Mouse (Mus musculus) lung, embryonic 15.5 days (tissue): ENCODE measurements around the gene Tars2. TPM values are rescaled to one million over a fixed set of nuclear protein-coding genes. Genes with fewer than 3 reads are reported as not detected.
A peak's percentile ranks its signal among the peaks of the same experiment; 100 is the strongest.
"Not testable (repeated sequence)": the region's sequence is repeated elsewhere in the genome, so short reads cannot be mapped to it uniquely, and the experiment has no call there.

Experiments
- ATAC-seq: fragments of 200-750 bp; cut with Nextera tagmentation; 2 replicates; pipeline ENCODE4 v1.8.0; 2017; ENCODE audit warnings: moderate number of reproducible peaks, borderline replicate concordance; ENCODE audit not compliant: low FRiP score, low TSS enrichment; ENCODE audit errors: extremely low read depth
- H3K27ac ChIP-seq: fragments of 300-500 bp; sonication (generic); 2 replicates; pipeline ENCODE4 v1.5.1; 2015; ENCODE audit warnings: moderate library complexity, mild to moderate bottlenecking, inconsistent platforms
- H3K27me3 ChIP-seq: fragments of 300-500 bp; sonication (generic); 2 replicates; pipeline ENCODE4 v1.6.1; 2015; ENCODE audit warnings: inconsistent platforms
- H3K36me3 ChIP-seq: fragments of 300-500 bp; sonication (generic); 2 replicates; pipeline ENCODE4 v1.6.1; 2015; ENCODE audit warnings: inconsistent platforms
- H3K4me1 ChIP-seq: fragments of 300-500 bp; sonication (generic); 2 replicates; pipeline ENCODE4 v1.6.1; 2015; ENCODE audit warnings: inconsistent platforms
- H3K4me2 ChIP-seq: fragments of 300-500 bp; sonication (generic); 2 replicates; pipeline ENCODE4 v1.6.1; 2015; ENCODE audit warnings: inconsistent platforms, mild to moderate bottlenecking, moderate library complexity
- H3K4me3 ChIP-seq: fragments of 300-500 bp; sonication (generic); 2 replicates; pipeline ENCODE4 v1.5.1; 2015; ENCODE audit warnings: mild to moderate bottlenecking, inconsistent platforms
- H3K9ac ChIP-seq: fragments of 300-500 bp; sonication (generic); 2 replicates; pipeline ENCODE4 v1.6.1; 2015; ENCODE audit warnings: inconsistent platforms
- H3K9me3 ChIP-seq: fragments of 300-500 bp; sonication (generic); 2 replicates; pipeline ENCODE4 v1.6.1; 2016; ENCODE audit warnings: inconsistent platforms
- WGBS: fragments of 180-500 bp; shearing (Covaris S2); methylation state at CpG from one replicate; pipeline ENCODE4 v1.1.7; 2015; 5-methylcytosine and 5-hydroxymethylcytosine counted together
- polyA plus RNA-seq: library from polyadenylated mRNA; unstranded; fragments of >200 nt; fragmentation: Nextera tagmentation; extraction: Ambion mirVana; gene quantifications from 2 replicates; pipeline ENCODE4 v1.2.1, GENCODE M21; 2015

Gene Tars2
- 51.8 and 52.8 TPM in 2 replicates for polyA plus RNA-seq

- Histone ChIP-seq H3K27me3 (no peaks in the 10 kb centered on the region), H3K4me2 (no peak within 1 kb of the TSS)
- no peak for ATAC-seq
These were observed at the start of gene Tars2 for GRCm38 (mm10) chr3:95760106-95760505. TSS of gene Tars2 (minus strand) at chr3:95760206.

GRCm38 (mm10) chr3:95808384-95808783 is 48.4 kb upstream of the Tars2 start:
- Histone ChIP-seq H3K9ac (no peak overlapping the region), H3K4me3 (no peak overlapping the region), H3K4me2 (no peak overlapping the region), H3K4me1 (no peaks in the 10 kb centered on the region), H3K36me3 (peaks cover 11% of the 10 kb centered on the region), H3K9me3 (no peaks in the 10 kb centered on the region), H3K27me3 (no peaks in the 10 kb centered on the region), H3K27ac (no peak overlapping the region)
- WGBS: 40% methylated on average over 2 of the region's 2 CpGs
- no peak for ATAC-seq

More at GRCm38 (mm10) chr3:95760106-95760505, at the start of gene Tars2:
- no peak within 1 kb of the TSS for H3K4me3 ChIP-seq
- no peak within 1 kb of the TSS for H3K27ac ChIP-seq
- H3K36me3 ChIP-seq: peaks cover 16% of the 10 kb centered on the region
- peaks cover 11% of the 10 kb centered on the region for H3K4me1 ChIP-seq
- no peak within 1 kb of the TSS for H3K9ac ChIP-seq
- H3K9me3 ChIP-seq: no peaks in the 10 kb centered on the region
- WGBS: 85% methylated on average over 6 of the region's 6 CpGs

GRCm38 (mm10) chr3:95807630-95808029 is 47.6 kb upstream of the Tars2 start:
- H3K4me2 ChIP-seq, H3K9ac ChIP-seq, H3K9me3 ChIP-seq, H3K4me1 ChIP-seq, ATAC-seq, H3K27ac ChIP-seq, H3K4me3 ChIP-seq, H3K27me3 ChIP-seq: not testable (repeated sequence)
- WGBS: 83% methylated on average over 6 of the region's 6 CpGs
- H3K36me3 ChIP-seq: peaks cover 11% of the 10 kb centered on the region

GRCm38 (mm10) chr3:95806677-95807076 is 46.7 kb upstream of the Tars2 start:
- 47% methylated on average over 1 of the region's 1 CpGs for WGBS
- H3K4me1 ChIP-seq: no peaks in the 10 kb centered on the region

GRCm38 (mm10) chr3:95803851-95804250 is 43.8 kb upstream of the Tars2 start:
- WGBS: 92% methylated on average over 4 of the region's 4 CpGs
- peaks cover 14% of the 10 kb centered on the region for H3K36me3 ChIP-seq
- no peak overlapping the region for H3K9ac ChIP-seq
- no peaks in the 10 kb centered on the region for H3K27me3 ChIP-seq
- no peak overlapping the region for H3K27ac ChIP-seq
- H3K4me1 ChIP-seq: no peaks in the 10 kb centered on the region
- H3K4me2 ChIP-seq: no peak overlapping the region
- H3K4me3 ChIP-seq: no peak overlapping the region
- H3K9me3 ChIP-seq: no peaks in the 10 kb centered on the region
- no peak for ATAC-seq

More at GRCm38 (mm10) chr3:95806677-95807076, 46.7 kb upstream of the Tars2 start:
- Histone ChIP-seq H3K36me3 (peaks cover 11% of the 10 kb centered on the region), H3K4me2 (no peak overlapping the region), H3K4me3 (no peak overlapping the region), H3K27me3 (no peaks in the 10 kb centered on the region), H3K9me3 (no peaks in the 10 kb centered on the region), H3K9ac (no peak overlapping the region), H3K27ac (no peak overlapping the region)
- no peak for ATAC-seq

- WGBS: 76% methylated on average over 4 of the region's 4 CpGs
- Histone ChIP-seq H3K4me2 (no peak overlapping the region), H3K27ac (no peak overlapping the region), H3K27me3 (no peaks in the 10 kb centered on the region), H3K4me1 (no peaks in the 10 kb centered on the region), H3K4me3 (no peak overlapping the region), H3K9me3 (no peaks in the 10 kb centered on the region), H3K9ac (no peak overlapping the region), H3K36me3 (0 out of 2 replicates have a peak, but pooled peaks cover 3% of the 10 kb centered on the region)
- no peak for ATAC-seq
These were observed 38.8 kb upstream of the Tars2 start for GRCm38 (mm10) chr3:95798756-95799155.

GRCm38 (mm10) chr3:95794299-95794698 is 34.3 kb upstream of the Tars2 start:
- no peak overlapping the region for H3K9ac ChIP-seq
- no peaks in the 10 kb centered on the region for H3K4me1 ChIP-seq
- no peak overlapping the region for H3K4me2 ChIP-seq
- H3K4me3 ChIP-seq: no peak overlapping the region
- H3K27me3 ChIP-seq: no peaks in the 10 kb centered on the region
- no peak overlapping the region for H3K27ac ChIP-seq
- 76% methylated on average over 1 of the region's 1 CpGs for WGBS
- H3K36me3 ChIP-seq: 0 out of 2 replicates have a peak, but pooled peaks cover under 1% of the 10 kb centered on the region
- H3K9me3 ChIP-seq: no peaks in the 10 kb centered on the region
- ATAC-seq: no peak

GRCm38 (mm10) chr3:95793662-95794061 is 33.7 kb upstream of the Tars2 start:
- 70% methylated on average over 2 of the region's 2 CpGs for WGBS
- peaks cover 6% of the 10 kb centered on the region; the same call in 1 of the 2 replicates for H3K36me3 ChIP-seq
- ATAC-seq: no peak
- H3K4me3 ChIP-seq: no peak overlapping the region
- H3K27ac ChIP-seq: no peak overlapping the region
- no peak overlapping the region for H3K4me2 ChIP-seq
- no peaks in the 10 kb centered on the region for H3K4me1 ChIP-seq
- no peaks in the 10 kb centered on the region for H3K27me3 ChIP-seq
- H3K9ac ChIP-seq: no peak overlapping the region
- no peaks in the 10 kb centered on the region for H3K9me3 ChIP-seq

GRCm38 (mm10) chr3:95785501-95785900 is 25.5 kb upstream of the Tars2 start:
- no peak for ATAC-seq
- H3K27ac ChIP-seq: no peak overlapping the region
- H3K9me3 ChIP-seq: no peaks in the 10 kb centered on the region
- peaks cover 64% of the 10 kb centered on the region for H3K36me3 ChIP-seq
- no peak overlapping the region for H3K4me3 ChIP-seq
- H3K9ac ChIP-seq: no peak overlapping the region
- no peaks in the 10 kb centered on the region for H3K27me3 ChIP-seq
- no peak overlapping the region for H3K4me2 ChIP-seq
- WGBS: 90% methylated on average over 4 of the region's 4 CpGs
- no peaks in the 10 kb centered on the region for H3K4me1 ChIP-seq

- Histone ChIP-seq H3K9me3 (no peaks in the 10 kb centered on the region), H3K27ac (no peak overlapping the region), H3K4me3 (no peak overlapping the region), H3K36me3 (peaks cover 68% of the 10 kb centered on the region), H3K9ac (no peak overlapping the region), H3K27me3 (no peaks in the 10 kb centered on the region), H3K4me1 (no peaks in the 10 kb centered on the region), H3K4me2 (no peak overlapping the region)
- no peak for ATAC-seq
These were observed 12.0 kb upstream of the Tars2 start for GRCm38 (mm10) chr3:95771985-95772384.

GRCm38 (mm10) chr3:95765534-95765933 is 5.5 kb upstream of the Tars2 start:
- no peak for ATAC-seq
- Histone ChIP-seq H3K4me3 (no peak overlapping the region), H3K9ac (no peak overlapping the region), H3K4me1 (peaks cover 8% of the 10 kb centered on the region), H3K9me3 (no peaks in the 10 kb centered on the region), H3K27me3 (no peaks in the 10 kb centered on the region), H3K4me2 (no peak overlapping the region), H3K27ac (no peak overlapping the region), H3K36me3 (peaks cover 56% of the 10 kb centered on the region)
- WGBS: 87% methylated on average over 10 of the region's 10 CpGs

- ATAC-seq: no peak; the same call in 1 of the 2 replicates
- H3K27me3 ChIP-seq: no peaks in the 10 kb centered on the region
- WGBS: 60% methylated on average over 10 of the region's 10 CpGs
- H3K9me3 ChIP-seq: no peaks in the 10 kb centered on the region
- peaks cover 8% of the 10 kb centered on the region for H3K4me1 ChIP-seq
- H3K27ac ChIP-seq: 0 out of 2 replicates have a peak overlapping the region, but pooled peaks have one; percentile 19
- no peak overlapping the region for H3K4me2 ChIP-seq
- H3K36me3 ChIP-seq: peaks cover 45% of the 10 kb centered on the region
- no peak overlapping the region for H3K9ac ChIP-seq
- no peak overlapping the region for H3K4me3 ChIP-seq
These were observed 3.8 kb upstream of the Tars2 start for GRCm38 (mm10) chr3:95763811-95764210.

GRCm38 (mm10) chr3:95762961-95763360 is 3.0 kb upstream of the Tars2 start:
- Histone ChIP-seq H3K9me3 (no peaks in the 10 kb centered on the region), H3K27me3 (no peaks in the 10 kb centered on the region), H3K4me2 (no peak overlapping the region), H3K9ac (no peak overlapping the region), H3K4me3 (no peak overlapping the region), H3K4me1 (peaks cover 8% of the 10 kb centered on the region), H3K36me3 (peaks cover 36% of the 10 kb centered on the region), H3K27ac (peak overlapping the region; percentile 52)
- 43% methylated on average over 6 of the region's 6 CpGs for WGBS
- peak; percentile 48; the same call in 1 of the 2 replicates for ATAC-seq
